ENCODE assay signal across 8 mouse cellular contexts in the genomic region with DNA sequence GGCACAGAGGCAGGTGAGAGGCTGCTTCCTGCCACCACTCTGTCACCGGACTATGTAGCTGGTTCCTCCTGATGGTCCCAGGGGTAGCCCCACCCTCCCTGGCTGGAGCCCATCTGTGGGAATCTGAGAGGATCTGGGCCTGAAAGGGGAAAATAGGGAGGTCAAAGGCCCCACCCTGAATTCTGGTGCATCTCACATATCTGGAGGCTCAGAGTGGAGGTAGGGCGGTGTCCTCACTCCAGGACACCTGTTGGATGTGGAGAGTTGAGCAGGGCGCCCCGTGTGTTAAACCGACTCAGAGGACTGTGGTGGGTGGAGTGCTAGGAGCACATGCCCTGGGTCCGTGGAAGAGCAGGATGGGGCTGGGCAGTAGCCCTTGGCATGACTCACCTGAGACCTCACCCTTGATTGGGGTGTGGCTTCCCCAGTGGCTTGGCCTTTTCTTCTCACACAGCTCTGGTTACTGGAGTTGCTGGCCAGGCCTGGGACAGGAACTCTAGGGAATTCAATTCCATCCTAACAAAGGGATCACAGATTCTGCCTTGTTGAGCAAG. TPM values are rescaled to one million over a fixed set of nuclear protein-coding genes. Genes with fewer than 3 reads are reported as not detected.
DNase-seq lines count a peak whose midpoint lies in the region; ATAC-seq and TF ChIP-seq lines count a peak whose summit lies in the region.
"Had no signal": no experiment of that assay in that cellular context is flagged by ENCODE, and none has a peak within 500 bp of the region (broad histone marks: within the 10 kb centered on the region; RNA-seq: fewer than 3 reads in every experiment).

A gene (minus strand): TSS at position 256 of the 554 bp plus-strand sequence.

- no peak for DNase-seq in layer of hippocampus, adult 18-20 months (ENCODE audit: low spot score in 2 of 2)
- DNase-seq in layer of hippocampus, adult 9-11 months: no peak
- DNase-seq in brain, embryonic 14.5 days (ENCODE audit: low read depth): no peak
- DNase-seq in gonadal fat pad, adult 2 months (ENCODE audit: low read depth): no peak
- DNase-seq in midbrain, embryonic 14.5 days: no peak
- no peak for DNase-seq in right cerebral cortex, adult 18-20 months

- WGBS in midbrain, embryonic 14.5 days: 81% methylated on average over 6 of the region's 6 CpGs

- no peaks in the 10 kb centered on the region; the same call in 1 of the 2 replicates for H3K27me3 ChIP-seq in midbrain, embryonic 14.5 days (ENCODE audit: control insufficient read depth, insufficient read depth, low read length)

- no peaks in the 10 kb centered on the region for H3K36me3 ChIP-seq in midbrain, embryonic 14.5 days (ENCODE audit: control insufficient read depth, insufficient read depth, low read length)

- H3K4me2 ChIP-seq in midbrain, embryonic 14.5 days (ENCODE audit: low read length): no peak within 1 kb of the TSS

- no peaks in the 10 kb centered on the region for H3K4me1 ChIP-seq in midbrain, embryonic 14.5 days (ENCODE audit: control insufficient read depth, insufficient read depth, low read length)

- H3K4me3 ChIP-seq in midbrain, embryonic 14.5 days (replicated peaks; ENCODE audit: low read depth, low read length): no peak within 1 kb of the TSS

- no peak for TF ChIP-seq POLR2A in brain, embryonic 14.5 days (IDR thresholded peaks at IDR 0.05; ENCODE audit: borderline replicate concordance, extremely low read depth, insufficient read depth, insufficient read length, poor library complexity, severe bottlenecking)

- no peak for ATAC-seq in midbrain, embryonic 14.5 days (ENCODE audit: low FRiP score, low TSS enrichment)
- no peak for ATAC-seq in CD4-positive, CD25-positive, alpha-beta regulatory T cell, adult 4 months
- ATAC-seq: inflammation-experienced regulatory T-cells, adult 6 months had no signal

- TF ChIP-seq CTCF in brain, embryonic 14.5 days (IDR thresholded peaks at IDR 0.05; ENCODE audit: borderline replicate concordance, extremely low read depth, insufficient read depth, insufficient read length): no peak

- no peaks in the 10 kb centered on the region for H3K9me3 ChIP-seq in midbrain, embryonic 14.5 days (ENCODE audit: control insufficient read depth, low read length)

- H3K9ac ChIP-seq in midbrain, embryonic 14.5 days (replicated peaks; ENCODE audit: low read length): no peak within 1 kb of the TSS

- no peak within 1 kb of the TSS for H3K27ac ChIP-seq in midbrain, embryonic 14.5 days (replicated peaks; ENCODE audit: low read depth, low read length)

RNA-seq across cellular contexts. Expression of the gene that starts here (rescaled TPM):
- 10 to 100 TPM; 10.3 to 10.5 TPM for total RNA-seq in layer of hippocampus, adult 18-20 months (2021)
- 11.2 and 16.6 TPM in 2 replicates for polyA plus RNA-seq in brain, embryonic 14.5 days (2012; rRNA removed)
- 23.6 and 29.7 TPM in 2 replicates for polyA plus RNA-seq in gonadal fat pad, adult 2 months (2012; rRNA removed)
- 10.4 and 12.0 TPM in 2 replicates for polyA plus RNA-seq in midbrain, embryonic 14.5 days (2014; fragmentation: Nextera tagmentation; extraction: Ambion mirVana)
- 1 to 10 TPM; 2.5 to 4.3 TPM for polyA plus RNA-seq in CD4-positive, CD25-positive, alpha-beta regulatory T cell, adult 4 months (2017; shearing (Covaris generic))
